Mouse (Mus musculus) cortical plate, adult 2 months (tissue): ENCODE measurements around the gene Rhbg. TPM values are rescaled to one million over a fixed set of nuclear protein-coding genes. Genes with fewer than 3 reads are reported as not detected.
"Not testable (repeated sequence)": the region's sequence is repeated elsewhere in the genome, so short reads cannot be mapped to it uniquely, and the experiment has no call there.

ENCODE experiments used
- H3K27ac ChIP-seq: fragments of 200-500 bp; 2 replicates; pipeline ENCODE4 v1.5.1; 2012; ENCODE audit warnings: low read length, control low read depth, inconsistent platforms; ENCODE audit not compliant: insufficient read depth
- H3K4me1 ChIP-seq: fragments of 200-500 bp; 2 replicates; pipeline ENCODE4 v1.6.1; 2011; ENCODE audit warnings: low read length; ENCODE audit not compliant: control insufficient read depth, insufficient read depth
- H3K4me3 ChIP-seq: fragments of 200-500 bp; 2 replicates; pipeline ENCODE4 v1.5.1; 2011; ENCODE audit warnings: mild to moderate bottlenecking, low read length, control low read depth; ENCODE audit not compliant: insufficient read depth
- CTCF ChIP-seq: fragments of 200-500 bp; IDR thresholded peaks from 2 replicates; pipeline ENCODE4 v1.5.1; 2011; ENCODE audit warnings: mild to moderate bottlenecking, control low read depth, low read length; ENCODE audit not compliant: insufficient read depth; ENCODE audit errors: extremely low read depth
- POLR2A ChIP-seq: fragments of 200-500 bp; IDR thresholded peaks from 2 replicates; pipeline ENCODE4 v1.6.1; 2011; ENCODE audit warnings: mild to moderate bottlenecking, low read length, control low read depth; ENCODE audit not compliant: insufficient read depth; ENCODE audit errors: extremely low read depth
- polyA plus RNA-seq: library from polyadenylated mRNA; depleted of rRNA; stranded (reverse); fragments of >200 nt; gene quantifications from 2 replicates; pipeline ENCODE4 v1.2.3, GENCODE M21; 2012

Gene Rhbg
- polyA plus RNA-seq, 1 experiment = not detected

DNA sequence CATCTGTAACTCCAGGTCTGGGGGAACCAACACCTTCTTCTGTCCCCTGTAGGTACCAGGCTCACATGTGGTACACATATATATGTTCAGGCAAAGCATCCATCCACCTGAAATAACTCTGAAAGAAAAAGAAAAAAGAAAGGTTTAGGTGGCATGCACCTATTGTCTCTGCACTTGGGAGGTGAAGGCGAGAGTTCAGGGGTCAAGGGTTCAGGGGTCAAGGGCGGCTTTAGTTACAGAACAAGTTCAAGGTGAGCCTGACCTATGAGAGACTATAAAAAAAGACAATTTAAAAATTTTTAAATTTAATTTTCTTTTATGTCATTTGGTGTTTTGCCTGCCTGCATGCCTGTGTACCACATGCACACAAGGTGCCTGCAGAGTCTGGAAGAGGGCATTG lies 25.5 kb upstream of the Rhbg start:
- no peak overlapping the region for H3K4me3 ChIP-seq
- H3K4me1 ChIP-seq = peaks cover 4% of the 10 kb centered on the region; the same call in 1 of the 2 replicates
- TF ChIP-seq CTCF (no peak), POLR2A (no peak)
- no peak overlapping the region for H3K27ac ChIP-seq

DNA sequence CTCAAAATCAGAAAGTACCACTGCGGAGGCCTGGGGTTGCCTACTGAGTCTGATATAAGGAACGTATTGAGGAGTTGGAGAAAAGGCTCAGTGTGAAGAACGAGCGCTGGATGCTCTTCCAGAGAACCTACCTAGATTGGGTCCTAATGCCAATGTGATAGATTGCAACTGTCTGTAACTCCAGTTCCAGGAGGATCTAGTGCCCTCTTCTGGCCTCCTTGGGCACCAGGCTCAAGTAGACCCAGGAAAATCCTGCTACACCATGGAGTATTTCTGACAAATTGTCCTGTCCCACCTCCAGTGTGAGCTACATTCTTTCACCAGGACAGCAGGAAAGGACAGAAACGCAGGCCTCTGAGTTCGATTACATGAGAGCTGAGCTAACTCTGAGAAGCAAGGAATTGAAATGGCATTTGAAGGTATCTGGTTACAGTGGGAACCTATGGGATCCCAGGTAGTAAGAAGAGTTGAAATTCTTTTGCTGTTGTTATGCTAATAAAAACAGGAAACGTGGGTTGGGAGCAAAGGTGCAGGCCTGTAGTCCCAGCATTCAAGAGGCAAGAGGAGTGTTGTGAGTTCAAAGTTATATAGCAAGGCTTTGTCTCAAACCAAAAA lies 22.1 kb upstream of the Rhbg start:
- TF ChIP-seq CTCF (peak; percentile 69), POLR2A (no peak)
- H3K4me1 ChIP-seq = no peaks in the 10 kb centered on the region
- H3K4me3 ChIP-seq = no peak overlapping the region
- H3K27ac ChIP-seq = no peak overlapping the region

DNA sequence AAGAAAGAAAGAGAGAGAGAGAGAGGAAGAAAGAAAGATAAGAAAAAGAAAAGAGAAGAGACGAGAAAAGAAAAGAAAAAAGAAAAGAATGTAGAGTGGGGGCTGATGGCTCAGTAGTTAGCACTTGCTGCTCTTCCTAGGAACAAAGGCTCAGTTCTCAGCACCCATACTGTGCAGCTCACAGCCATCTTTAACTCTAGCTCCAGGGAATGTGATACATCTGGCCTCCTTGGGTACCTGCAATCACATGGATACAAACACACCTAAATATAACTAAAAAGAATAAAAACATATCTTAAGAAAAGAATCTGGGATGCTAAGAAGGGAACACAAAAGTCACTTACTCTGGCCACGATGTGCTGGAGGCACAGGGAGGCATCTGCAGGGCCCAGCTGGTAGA lies 21.6 kb upstream of the Rhbg start:
- H3K4me3 ChIP-seq = no peak overlapping the region
- no peaks in the 10 kb centered on the region for H3K4me1 ChIP-seq
- TF ChIP-seq POLR2A (no peak), CTCF (no peak)
- no peak overlapping the region for H3K27ac ChIP-seq

- no peaks in the 10 kb centered on the region for H3K4me1 ChIP-seq
These were observed 19.5 kb upstream of the Rhbg start for GRCm38 (mm10) chr3:88274002-88274401.

GRCm38 (mm10) chr3:88271859-88272258 lies 17.4 kb upstream of the Rhbg start:
- Histone ChIP-seq H3K4me3 (no peak overlapping the region), H3K27ac (no peak overlapping the region), H3K4me1 (no peaks in the 10 kb centered on the region)
- no peak for TF ChIP-seq CTCF
- TF ChIP-seq POLR2A = no peak

More at GRCm38 (mm10) chr3:88274002-88274401, 19.5 kb upstream of the Rhbg start:
- Histone ChIP-seq H3K4me3 (no peak overlapping the region), H3K27ac (no peak overlapping the region)
- TF ChIP-seq CTCF (0 out of 2 replicates have a peak, but pooled peaks have one; percentile 8), POLR2A (no peak)

- not testable (repeated sequence) for H3K4me3 ChIP-seq, H3K27ac ChIP-seq, H3K4me1 ChIP-seq
These were observed 16.8 kb upstream of the Rhbg start for GRCm38 (mm10) chr3:88271298-88271697.

DNA sequence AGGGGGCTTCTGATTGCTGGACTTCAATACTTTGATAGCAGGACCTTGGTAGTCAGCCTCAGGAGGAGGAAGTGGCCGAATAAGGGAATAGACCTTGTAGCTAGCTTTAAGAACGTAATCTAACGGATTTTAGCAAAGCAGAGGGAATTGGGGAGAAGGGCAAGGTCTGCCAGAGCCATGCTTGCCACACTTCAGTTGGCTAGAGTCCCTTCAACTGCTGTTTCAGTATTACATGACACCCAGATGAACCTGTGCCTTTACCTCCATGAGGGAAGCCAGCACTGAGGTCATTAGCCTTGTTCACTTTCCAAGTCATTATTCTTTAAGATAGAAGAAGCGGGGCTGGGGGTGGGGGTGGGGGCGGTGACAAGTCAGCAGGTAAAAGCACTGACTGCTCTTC lies 14.5 kb upstream of the Rhbg start:
- TF ChIP-seq POLR2A (no peak), CTCF (no peak)
- no peak overlapping the region for H3K27ac ChIP-seq
- no peak overlapping the region for H3K4me3 ChIP-seq
- H3K4me1 ChIP-seq = no peaks in the 10 kb centered on the region

GRCm38 (mm10) chr3:88268014-88268413 lies 13.5 kb upstream of the Rhbg start:
- not testable (repeated sequence) for H3K4me3 ChIP-seq, H3K27ac ChIP-seq, H3K4me1 ChIP-seq

DNA sequence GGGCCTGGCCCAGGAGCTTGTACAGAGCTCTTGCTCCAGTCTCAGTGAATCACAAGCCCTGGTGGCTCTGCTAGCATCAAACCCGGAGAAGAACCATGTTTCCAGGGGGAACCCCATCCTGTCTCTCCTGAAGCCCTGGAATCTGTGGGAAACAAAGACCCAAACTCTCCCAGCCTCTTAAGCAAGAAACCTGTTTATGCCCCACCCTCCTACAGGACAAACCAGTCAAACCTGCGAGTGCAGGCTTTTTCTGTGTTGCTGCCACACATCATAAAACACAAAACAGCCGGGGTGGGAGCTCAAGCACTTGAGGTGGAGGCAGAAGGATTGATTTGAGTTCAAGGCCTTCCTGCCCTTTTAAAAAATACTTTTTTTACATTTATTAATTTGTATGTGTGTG lies 7.8 kb upstream of the Rhbg start:
- TF ChIP-seq CTCF (no peak), POLR2A (no peak)
- H3K27ac ChIP-seq = no peak overlapping the region
- no peaks in the 10 kb centered on the region for H3K4me1 ChIP-seq
- H3K4me3 ChIP-seq = no peak overlapping the region

DNA sequence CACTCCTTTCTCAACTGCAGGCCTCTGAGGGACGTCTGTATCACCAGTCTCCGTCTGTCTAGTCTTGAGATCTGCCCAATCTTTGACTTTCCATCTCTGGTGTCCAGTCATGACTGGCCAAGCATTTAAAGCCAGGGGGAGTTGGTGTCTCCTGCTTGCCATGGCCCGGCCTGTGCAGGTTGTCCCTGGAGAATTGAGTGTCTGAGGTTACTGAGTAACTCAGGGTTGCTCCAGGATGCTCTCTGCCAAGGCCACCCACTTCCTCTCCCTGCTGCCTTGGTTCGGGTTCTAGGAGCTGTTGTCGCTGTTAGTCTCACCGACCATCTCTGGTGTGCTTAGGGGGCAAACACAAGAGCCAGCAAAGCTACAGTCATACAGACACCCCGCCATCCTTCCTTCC lies 1.9 kb upstream of the Rhbg start:
- Histone ChIP-seq H3K27ac (no peak overlapping the region), H3K4me3 (no peak overlapping the region), H3K4me1 (no peaks in the 10 kb centered on the region)
- TF ChIP-seq CTCF = no peak

GRCm38 (mm10) chr3:88255950-88256349 lies 1.4 kb upstream of the Rhbg start:
- Histone ChIP-seq H3K4me1 (no peaks in the 10 kb centered on the region), H3K27ac (no peak overlapping the region), H3K4me3 (no peak overlapping the region)
- no peak for TF ChIP-seq CTCF
- no peak for TF ChIP-seq POLR2A
